Mouse (Mus musculus): ENCODE data around the gene Gpx8.

GRCm38 (mm10) chr13:113022467-113022866 lies 23.7 kb downstream of the Gpx8 start:
- TF ChIP-seq CTCF (conservative IDR thresholded peaks at IDR 0.05; ENCODE audit: low read length), result no peak
- TF ChIP-seq NANOG (IDR thresholded peaks at IDR 0.05; ENCODE audit: borderline replicate concordance, low read length), result no peak
- no peak for TF ChIP-seq POU5F1 (IDR thresholded peaks at IDR 0.05; ENCODE audit: borderline replicate concordance, low read length)

Data from E14TG2a.4 (cell line).